Mouse (Mus musculus): Measurements from ENCODE around the gene Slc39a5. TPM values are rescaled to one million over a fixed set of nuclear protein-coding genes. Genes with fewer than 3 reads are reported as not detected.

The Slc39a5 gene
- polyA plus RNA-seq, 1 experiment: 114 TPM

DNA sequence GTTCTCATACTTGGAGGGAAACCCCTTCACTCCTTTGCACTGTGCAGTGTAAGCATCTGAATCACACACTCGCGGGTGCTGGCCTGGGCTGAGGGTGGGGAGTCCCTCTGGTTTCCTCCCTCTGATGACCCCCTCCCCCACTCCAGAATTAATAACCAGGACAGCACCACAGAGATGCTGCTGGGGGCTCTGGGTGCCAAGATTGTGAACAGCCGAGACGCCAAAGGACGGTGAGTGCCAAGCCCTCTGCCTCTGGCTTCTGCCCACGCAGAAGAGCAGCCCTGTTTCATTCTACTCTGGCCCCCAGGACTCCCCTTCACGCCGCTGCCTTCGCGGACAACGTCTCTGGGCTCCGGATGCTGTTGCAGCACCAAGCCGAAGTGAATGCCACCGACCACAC is 12.1 kb downstream of the Slc39a5 start:
- WGBS: 83% methylated on average over 14 of the region's 14 CpGs

GRCm38 (mm10) chr10:128385902-128386301 is 15.1 kb downstream of the Slc39a5 start:
- peaks cover 3% of the 10 kb centered on the region for H3K36me3 ChIP-seq (ENCODE audit: control insufficient read depth, insufficient read depth, low read length)
- no peak for TF ChIP-seq POLR2A (IDR thresholded peaks at IDR 0.05; ENCODE audit: low read depth, low read length)
- TF ChIP-seq CTCF (conservative IDR thresholded peaks at IDR 0.05; ENCODE audit: insufficient read depth, insufficient read length, low read depth, low read length): no peak
- no peaks in the 10 kb centered on the region for H3K27me3 ChIP-seq (replicated peaks; ENCODE audit: control insufficient read depth, insufficient read depth, low read length)
- no peak overlapping the region for H3K4me3 ChIP-seq (ENCODE audit: insufficient read depth, low read depth, low read length)
- H3K27ac ChIP-seq (ENCODE audit: insufficient read depth, low read depth, low read length): no peak overlapping the region
- no peaks in the 10 kb centered on the region for H3K4me1 ChIP-seq (ENCODE audit: control insufficient read depth, insufficient read depth, low read length)
- DNase-seq: no peak
- WGBS: 86% methylated on average over 7 of the region's 7 CpGs

More for the DNA sequence above, 12.1 kb downstream of the Slc39a5 start:
- peaks cover 1% of the 10 kb centered on the region for H3K36me3 ChIP-seq (ENCODE audit: control insufficient read depth, insufficient read depth, low read length)
- H3K27me3 ChIP-seq (replicated peaks; ENCODE audit: control insufficient read depth, insufficient read depth, low read length): no peaks in the 10 kb centered on the region
- H3K4me1 ChIP-seq (ENCODE audit: control insufficient read depth, insufficient read depth, low read length): no peaks in the 10 kb centered on the region
- no peak overlapping the region for H3K4me3 ChIP-seq (ENCODE audit: insufficient read depth, low read depth, low read length)
- no peak for TF ChIP-seq POLR2A (IDR thresholded peaks at IDR 0.05; ENCODE audit: low read depth, low read length)
- H3K27ac ChIP-seq (ENCODE audit: insufficient read depth, low read depth, low read length): no peak overlapping the region
- no peak for DNase-seq

DNA sequence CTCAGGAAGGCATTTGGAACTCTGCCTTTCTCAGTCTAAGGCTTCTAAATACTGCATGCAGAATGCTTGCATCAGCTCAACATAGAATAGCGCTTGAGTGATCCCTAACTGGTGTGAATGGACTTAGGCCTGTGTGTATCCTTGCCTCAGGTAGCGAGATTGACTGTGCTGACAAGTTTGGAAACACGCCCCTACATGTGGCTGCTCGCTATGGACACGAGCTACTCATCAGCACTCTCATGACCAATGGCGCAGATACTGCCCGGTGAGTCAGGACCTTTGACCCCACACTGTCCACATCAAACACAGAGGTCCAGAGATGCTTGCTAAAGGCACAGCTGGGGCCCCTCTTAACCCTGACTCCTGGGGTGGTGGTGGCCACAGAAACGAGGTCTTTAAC is 18.5 kb downstream of the Slc39a5 start:
- Histone ChIP-seq H3K36me3 (ENCODE audit: control insufficient read depth, insufficient read depth, low read length) (peaks cover 2% of the 10 kb centered on the region), H3K4me3 (ENCODE audit: insufficient read depth, low read depth, low read length) (no peak overlapping the region), H3K27ac (ENCODE audit: insufficient read depth, low read depth, low read length) (no peak overlapping the region), H3K27me3 (replicated peaks; ENCODE audit: control insufficient read depth, insufficient read depth, low read length) (no peaks in the 10 kb centered on the region), H3K4me1 (ENCODE audit: control insufficient read depth, insufficient read depth, low read length) (peaks cover 6% of the 10 kb centered on the region)
- WGBS: 62% methylated on average over 8 of the region's 8 CpGs
- DNase-seq: no peak
- TF ChIP-seq CTCF (conservative IDR thresholded peaks at IDR 0.05; ENCODE audit: insufficient read depth, insufficient read length, low read depth, low read length): no peak
- no peak for TF ChIP-seq POLR2A (IDR thresholded peaks at IDR 0.05; ENCODE audit: low read depth, low read length)

- DNase-seq: peak; percentile 46
- WGBS: 78% methylated on average over 5 of the region's 5 CpGs
Observed at GRCm38 (mm10) chr10:128380565-128380964, 20.5 kb downstream of the Slc39a5 start.

DNA sequence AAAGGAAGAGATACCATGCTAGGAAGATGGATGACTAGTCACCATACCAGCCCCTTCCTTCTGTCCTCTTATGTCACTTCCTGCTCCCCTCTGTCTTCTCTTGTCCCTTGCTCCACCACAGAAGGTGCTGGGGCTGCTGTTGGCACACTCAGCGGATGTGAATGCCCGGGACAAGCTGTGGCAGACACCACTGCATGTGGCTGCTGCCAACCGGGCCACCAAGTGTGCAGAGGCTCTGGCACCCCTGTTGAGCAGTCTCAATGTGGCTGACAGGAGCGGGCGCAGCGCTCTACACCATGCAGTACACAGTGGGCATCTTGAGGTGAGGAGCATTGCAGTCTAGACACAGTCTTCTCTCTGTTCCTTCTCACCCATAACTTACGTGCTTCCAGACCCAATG is 21.8 kb downstream of the Slc39a5 start:
- no peak for DNase-seq
- Histone ChIP-seq H3K27me3 (replicated peaks; ENCODE audit: control insufficient read depth, insufficient read depth, low read length) (no peaks in the 10 kb centered on the region), H3K27ac (ENCODE audit: insufficient read depth, low read depth, low read length) (no peak overlapping the region), H3K4me1 (ENCODE audit: control insufficient read depth, insufficient read depth, low read length) (peaks cover 12% of the 10 kb centered on the region), H3K36me3 (ENCODE audit: control insufficient read depth, insufficient read depth, low read length) (peaks cover 2% of the 10 kb centered on the region), H3K4me3 (ENCODE audit: insufficient read depth, low read depth, low read length) (no peak overlapping the region)
- TF ChIP-seq POLR2A (IDR thresholded peaks at IDR 0.05; ENCODE audit: low read depth, low read length) (no peak), CTCF (conservative IDR thresholded peaks at IDR 0.05; ENCODE audit: insufficient read depth, insufficient read length, low read depth, low read length) (no peak)
- WGBS: 97% methylated on average over 7 of the region's 7 CpGs

More at GRCm38 (mm10) chr10:128380565-128380964, 20.5 kb downstream of the Slc39a5 start:
- no peak for TF ChIP-seq POLR2A (IDR thresholded peaks at IDR 0.05; ENCODE audit: low read depth, low read length)
- H3K36me3 ChIP-seq (ENCODE audit: control insufficient read depth, insufficient read depth, low read length): peaks cover 2% of the 10 kb centered on the region
- no peak overlapping the region for H3K4me3 ChIP-seq (ENCODE audit: insufficient read depth, low read depth, low read length)
- no peaks in the 10 kb centered on the region for H3K27me3 ChIP-seq (replicated peaks; ENCODE audit: control insufficient read depth, insufficient read depth, low read length)
- H3K4me1 ChIP-seq (ENCODE audit: control insufficient read depth, insufficient read depth, low read length): peaks cover 12% of the 10 kb centered on the region
- no peak overlapping the region for H3K27ac ChIP-seq (ENCODE audit: insufficient read depth, low read depth, low read length)

GRCm38 (mm10) chr10:128378462-128378861 is 22.6 kb downstream of the Slc39a5 start:
- Histone ChIP-seq H3K4me3 (ENCODE audit: insufficient read depth, low read depth, low read length) (no peak overlapping the region), H3K27me3 (replicated peaks; ENCODE audit: control insufficient read depth, insufficient read depth, low read length) (no peaks in the 10 kb centered on the region), H3K27ac (ENCODE audit: insufficient read depth, low read depth, low read length) (no peak overlapping the region), H3K4me1 (ENCODE audit: control insufficient read depth, insufficient read depth, low read length) (peaks cover 12% of the 10 kb centered on the region), H3K36me3 (ENCODE audit: control insufficient read depth, insufficient read depth, low read length) (peaks cover 2% of the 10 kb centered on the region; the same call in 1 of the 2 replicates)
- DNase-seq: no peak
- no peak for TF ChIP-seq CTCF (conservative IDR thresholded peaks at IDR 0.05; ENCODE audit: insufficient read depth, insufficient read length, low read depth, low read length)
- no peak for TF ChIP-seq POLR2A (IDR thresholded peaks at IDR 0.05; ENCODE audit: low read depth, low read length)
- WGBS: 65% methylated on average over 3 of the region's 3 CpGs

DNA sequence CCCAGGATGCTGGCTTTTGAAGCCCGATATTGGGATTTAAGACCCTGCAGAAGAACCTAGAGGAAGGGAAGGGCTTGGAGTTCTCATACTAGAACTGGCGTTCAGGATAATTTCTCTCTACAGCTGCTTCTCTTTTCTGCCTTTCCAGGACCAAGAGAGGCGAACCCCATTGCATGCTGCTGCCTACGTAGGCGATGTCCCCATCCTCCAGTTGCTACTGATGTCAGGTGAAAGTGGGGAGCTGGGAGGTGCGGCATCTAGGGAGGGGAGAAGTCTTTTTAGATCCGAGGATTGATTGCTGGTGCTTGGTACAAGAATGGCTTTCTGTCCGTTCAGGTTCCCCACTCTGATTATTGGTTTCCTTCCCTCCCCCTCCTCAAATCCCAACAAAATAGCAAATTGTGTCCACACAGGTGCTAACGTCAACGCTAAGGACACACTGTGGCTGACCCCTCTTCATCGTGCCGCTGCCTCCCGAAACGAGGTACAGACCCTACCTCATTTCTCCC is 23.0 kb downstream of the Slc39a5 start:
- H3K36me3 ChIP-seq (ENCODE audit: control insufficient read depth, insufficient read depth, low read length): peaks cover 2% of the 10 kb centered on the region; the same call in 1 of the 2 replicates
- TF ChIP-seq CTCF (conservative IDR thresholded peaks at IDR 0.05; ENCODE audit: insufficient read depth, insufficient read length, low read depth, low read length) (no peak), POLR2A (IDR thresholded peaks at IDR 0.05; ENCODE audit: low read depth, low read length) (no peak)
- H3K27me3 ChIP-seq (replicated peaks; ENCODE audit: control insufficient read depth, insufficient read depth, low read length): no peaks in the 10 kb centered on the region
- peak overlapping the region; percentile 90 for H3K4me3 ChIP-seq (ENCODE audit: insufficient read depth, low read depth, low read length)
- 59% methylated on average over 14 of the region's 14 CpGs for WGBS
- no peak for DNase-seq
- peaks cover 12% of the 10 kb centered on the region for H3K4me1 ChIP-seq (ENCODE audit: control insufficient read depth, insufficient read depth, low read length)
- H3K27ac ChIP-seq (ENCODE audit: insufficient read depth, low read depth, low read length): no peak overlapping the region
